Mouse (Mus musculus) heart, embryonic 11.5 days (tissue): ENCODE measurements around the gene St6gal1. TPM values are rescaled to one million over a fixed set of nuclear protein-coding genes. Genes with fewer than 3 reads are reported as not detected.

ENCODE experiments used
- ATAC-seq: fragments of 200-750 bp; cut with Nextera tagmentation; replicated peaks from 2 replicates; pipeline ENCODE4 v1.8.0; 2017; ENCODE audit warnings: moderate library complexity; ENCODE audit not compliant: insufficient number of reproducible peaks, low FRiP score, low TSS enrichment
- H3K27ac ChIP-seq: fragments of 300-500 bp; sonication (generic); 2 replicates; pipeline ENCODE4 v1.5.1; 2014; ENCODE audit warnings: mild to moderate bottlenecking, low read depth, low read length
- H3K27me3 ChIP-seq: fragments of 300-500 bp; sonication (generic); 2 replicates; pipeline ENCODE4 v1.6.1; 2014; ENCODE audit warnings: mild to moderate bottlenecking, low read length, mixed read lengths; ENCODE audit not compliant: control insufficient read depth, insufficient read depth
- H3K36me3 ChIP-seq: fragments of 300-500 bp; sonication (generic); 2 replicates; pipeline ENCODE4 v1.6.1; 2014; ENCODE audit warnings: mild to moderate bottlenecking, low read length, moderate library complexity, mixed read lengths; ENCODE audit not compliant: control insufficient read depth, insufficient read depth
- H3K4me1 ChIP-seq: fragments of 300-500 bp; sonication (generic); 2 replicates; pipeline ENCODE4 v1.6.1; 2014; ENCODE audit warnings: low read length; ENCODE audit not compliant: control insufficient read depth, insufficient read depth
- H3K4me2 ChIP-seq: fragments of 300-500 bp; sonication (generic); 2 replicates; pipeline ENCODE4 v1.6.1; 2014; ENCODE audit warnings: mild to moderate bottlenecking, moderate library complexity
- H3K4me3 ChIP-seq: fragments of 300-500 bp; sonication (generic); 2 replicates; pipeline ENCODE4 v1.5.1; 2014; ENCODE audit warnings: low read depth, low read length
- H3K9ac ChIP-seq: fragments of 300-500 bp; sonication (generic); 2 replicates; pipeline ENCODE4 v1.6.1; 2014; ENCODE audit warnings: mild to moderate bottlenecking, low read depth, low read length, moderate library complexity
- H3K9me3 ChIP-seq: fragments of 300-500 bp; sonication (generic); replicated peaks from 2 replicates; pipeline ENCODE4 v1.6.1; 2016; ENCODE audit warnings: low read length; ENCODE audit not compliant: control insufficient read depth
- WGBS: fragments of 180-500 bp; shearing (Covaris S2); extraction: QIAGEN DNeasy Blood & Tissue Kit; methylation state at CpG from one replicate; pipeline ENCODE4 v1.1.7; 2014; ENCODE audit not compliant: insufficient replicate concordance; 5-methylcytosine and 5-hydroxymethylcytosine counted together
- polyA plus RNA-seq: library from polyadenylated mRNA; unstranded; fragments of >200 nt; fragmentation: Nextera tagmentation; extraction: Ambion mirVana; gene quantifications from 2 replicates; pipeline ENCODE4 v1.2.1, GENCODE M21; 2014

St6gal1 gene
- polyA plus RNA-seq, 1 experiment from 2014 or later = 18.5 TPM

GRCm38 (mm10) chr16:23234557-23234956, 10.0 kb downstream of the St6gal1 start:
- 79% methylated on average over 5 of the region's 5 CpGs for WGBS
- Histone ChIP-seq H3K4me1 (peaks cover 34% of the 10 kb centered on the region), H3K4me3 (no peak overlapping the region)

GRCm38 (mm10) chr16:23235173-23235694, 10.7 kb downstream of the St6gal1 start:
- H3K9ac ChIP-seq = no peak overlapping the region
- no peaks in the 10 kb centered on the region for H3K9me3 ChIP-seq
- 67% methylated on average over 7 of the region's 7 CpGs for WGBS
- no peak overlapping the region for H3K4me2 ChIP-seq
- H3K27me3 ChIP-seq = peaks cover 11% of the 10 kb centered on the region
- H3K4me3 ChIP-seq = no peak overlapping the region
- ATAC-seq = no peak
- peaks cover 37% of the 10 kb centered on the region for H3K4me1 ChIP-seq
- H3K36me3 ChIP-seq = no peaks in the 10 kb centered on the region
- no peak overlapping the region for H3K27ac ChIP-seq

More at GRCm38 (mm10) chr16:23234557-23234956, 10.0 kb downstream of the St6gal1 start:
- Histone ChIP-seq H3K9ac (no peak overlapping the region), H3K9me3 (no peaks in the 10 kb centered on the region), H3K4me2 (no peak overlapping the region), H3K36me3 (no peaks in the 10 kb centered on the region), H3K27me3 (peaks cover 11% of the 10 kb centered on the region), H3K27ac (no peak overlapping the region)
- ATAC-seq = no peak

GRCm38 (mm10) chr16:23239583-23239982, 15.0 kb downstream of the St6gal1 start:
- 18% methylated on average over 6 of the region's 6 CpGs for WGBS
- H3K27me3 ChIP-seq = peaks cover 7% of the 10 kb centered on the region
- peak overlapping the region; percentile 31 for H3K4me2 ChIP-seq
- peaks cover 37% of the 10 kb centered on the region for H3K4me1 ChIP-seq
- no peak overlapping the region for H3K9ac ChIP-seq
- no peak overlapping the region; the same call in 1 of the 2 replicates for H3K27ac ChIP-seq
- no peak overlapping the region for H3K4me3 ChIP-seq
- no peaks in the 10 kb centered on the region for H3K36me3 ChIP-seq
- H3K9me3 ChIP-seq = no peaks in the 10 kb centered on the region
- peak; percentile 76 for ATAC-seq

DNA sequence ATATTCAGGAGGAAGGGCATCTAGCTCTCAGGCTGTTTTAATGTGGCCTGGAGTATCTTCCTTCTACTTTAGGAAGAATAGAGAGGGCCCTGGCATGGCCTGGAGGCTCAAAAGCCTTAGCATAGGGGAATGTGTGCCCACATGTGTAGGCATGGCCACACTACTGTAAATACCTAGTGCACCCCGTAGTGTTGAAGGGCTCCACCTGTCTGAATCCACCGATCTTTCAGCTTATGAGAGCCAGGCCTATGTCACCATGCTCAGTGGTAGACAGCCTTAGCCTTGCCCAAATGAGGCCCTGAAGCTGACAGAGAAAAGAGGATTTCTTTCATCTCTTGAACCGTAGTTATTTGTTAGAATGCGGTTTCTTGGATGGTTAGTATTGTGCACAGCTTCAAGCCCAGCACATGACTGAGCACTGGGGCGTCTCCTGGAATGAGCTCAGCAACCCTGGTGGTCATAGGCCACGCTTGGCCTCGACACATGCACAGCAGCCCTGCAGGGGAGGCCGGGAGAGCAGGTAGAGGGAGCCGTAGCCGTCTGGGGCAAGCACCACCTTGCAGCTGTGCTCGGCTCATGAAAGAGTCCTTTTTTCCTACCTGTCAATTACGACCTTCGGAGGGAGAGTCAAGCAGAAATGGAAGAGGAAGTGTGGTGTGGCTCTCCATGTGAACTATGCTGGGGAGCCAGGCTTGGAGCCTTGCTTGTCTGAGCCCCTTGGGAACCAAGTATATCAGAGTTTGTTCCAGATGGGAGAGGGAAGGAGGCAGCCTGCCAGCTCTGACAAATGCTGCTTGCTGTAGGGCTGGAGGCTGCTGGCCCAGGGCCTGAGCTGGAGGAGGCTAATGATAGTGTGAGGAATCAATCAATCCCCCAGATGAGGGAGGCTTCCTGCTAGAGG, 15.8 kb downstream of the St6gal1 start:
- Histone ChIP-seq H3K4me2 (peak overlapping the region; percentile 31; the same call in 1 of the 2 replicates), H3K27ac (peak overlapping the region; percentile 50; the same call in 1 of the 2 replicates), H3K27me3 (peaks cover 9% of the 10 kb centered on the region), H3K9me3 (no peaks in the 10 kb centered on the region), H3K36me3 (no peaks in the 10 kb centered on the region), H3K4me1 (peaks cover 37% of the 10 kb centered on the region), H3K9ac (peak overlapping the region; percentile 10; the same call in 1 of the 2 replicates), H3K4me3 (no peak overlapping the region)
- ATAC-seq = peak; percentile 53
- 50% methylated on average over 13 of the region's 13 CpGs for WGBS

DNA sequence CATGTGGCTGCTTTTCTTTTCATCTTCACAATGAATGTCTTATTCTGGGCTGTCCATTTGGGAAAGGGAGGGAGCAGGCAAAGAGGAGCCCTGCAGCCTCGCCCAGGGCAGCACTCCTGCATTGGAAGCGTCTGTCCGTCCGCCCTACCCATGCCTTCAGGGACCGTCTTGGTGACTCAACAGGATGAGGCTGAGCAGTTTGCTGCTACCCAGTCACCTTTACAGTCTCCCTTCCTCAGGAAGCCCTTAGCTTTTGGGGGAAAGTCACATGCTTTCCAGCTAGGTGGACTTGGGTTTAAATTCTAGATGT, 16.4 kb downstream of the St6gal1 start:
- Histone ChIP-seq H3K4me1 (peaks cover 37% of the 10 kb centered on the region), H3K4me2 (no peak overlapping the region), H3K36me3 (no peaks in the 10 kb centered on the region), H3K27ac (no peak overlapping the region), H3K4me3 (no peak overlapping the region), H3K9me3 (no peaks in the 10 kb centered on the region), H3K9ac (no peak overlapping the region), H3K27me3 (peaks cover 10% of the 10 kb centered on the region)
- ATAC-seq = no peak
- 62% methylated on average over 5 of the region's 5 CpGs for WGBS

GRCm38 (mm10) chr16:23243726-23244425, 19.3 kb downstream of the St6gal1 start:
- H3K27ac ChIP-seq = no peak overlapping the region
- H3K9ac ChIP-seq = no peak overlapping the region
- H3K27me3 ChIP-seq = peaks cover 23% of the 10 kb centered on the region
- no peaks in the 10 kb centered on the region for H3K36me3 ChIP-seq
- H3K9me3 ChIP-seq = no peaks in the 10 kb centered on the region
- no peak overlapping the region for H3K4me2 ChIP-seq
- no peak overlapping the region for H3K4me3 ChIP-seq
- peaks cover 21% of the 10 kb centered on the region for H3K4me1 ChIP-seq
- no peak for ATAC-seq
- 78% methylated on average over 5 of the region's 5 CpGs for WGBS

DNA sequence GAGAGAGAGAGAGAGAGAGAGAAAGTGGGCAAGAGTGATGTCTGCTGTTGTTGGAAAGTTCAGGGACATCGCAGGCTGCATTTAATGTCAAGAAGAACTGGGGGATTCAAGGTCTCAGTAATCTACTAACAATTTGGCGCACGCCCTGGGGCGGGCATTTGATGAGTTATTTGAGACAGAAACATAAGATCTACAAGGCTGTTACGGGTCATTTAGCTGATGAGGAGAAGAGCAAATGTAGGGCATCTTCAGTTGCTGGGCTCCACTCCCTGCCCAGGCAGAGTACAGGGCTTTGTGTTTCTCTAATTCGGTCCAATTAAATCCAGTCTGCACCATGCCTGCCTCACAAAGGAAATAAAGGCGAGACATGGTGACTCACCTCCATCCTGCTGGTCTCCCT, 19.9 kb downstream of the St6gal1 start:
- no peak overlapping the region for H3K4me2 ChIP-seq
- ATAC-seq = no peak
- H3K9ac ChIP-seq = no peak overlapping the region
- no peaks in the 10 kb centered on the region for H3K36me3 ChIP-seq
- WGBS = 81% methylated on average over 7 of the region's 7 CpGs
- H3K27me3 ChIP-seq = peaks cover 23% of the 10 kb centered on the region
- H3K27ac ChIP-seq = no peak overlapping the region
- H3K9me3 ChIP-seq = no peaks in the 10 kb centered on the region
- peaks cover 19% of the 10 kb centered on the region for H3K4me1 ChIP-seq
- no peak overlapping the region for H3K4me3 ChIP-seq

- peaks cover 10% of the 10 kb centered on the region for H3K4me1 ChIP-seq
- ATAC-seq = no peak
- no peak overlapping the region for H3K4me3 ChIP-seq
- H3K9me3 ChIP-seq = no peaks in the 10 kb centered on the region
- WGBS = 51% methylated on average over 4 of the region's 4 CpGs
- no peaks in the 10 kb centered on the region for H3K36me3 ChIP-seq
- no peak overlapping the region for H3K4me2 ChIP-seq
- no peak overlapping the region for H3K9ac ChIP-seq
- H3K27ac ChIP-seq = no peak overlapping the region
- H3K27me3 ChIP-seq = peaks cover 36% of the 10 kb centered on the region
Measured at GRCm38 (mm10) chr16:23249285-23249684, 24.7 kb downstream of the St6gal1 start.
